Mouse (Mus musculus) spleen, postnatal 10 days (tissue): Measurements from ENCODE around the gene Ykt6.
"Not testable (repeated sequence)": the region's sequence is repeated elsewhere in the genome, so short reads cannot be mapped to it uniquely, and the experiment has no call there.

Experiments
- DNase-seq, 2 experiments: peaks; one replicate each; pipeline ENCODE4 v3.0.0; 2021 to 2022; ENCODE audit warnings: low spot score in 2 of 2

Ykt6 gene

DNA sequence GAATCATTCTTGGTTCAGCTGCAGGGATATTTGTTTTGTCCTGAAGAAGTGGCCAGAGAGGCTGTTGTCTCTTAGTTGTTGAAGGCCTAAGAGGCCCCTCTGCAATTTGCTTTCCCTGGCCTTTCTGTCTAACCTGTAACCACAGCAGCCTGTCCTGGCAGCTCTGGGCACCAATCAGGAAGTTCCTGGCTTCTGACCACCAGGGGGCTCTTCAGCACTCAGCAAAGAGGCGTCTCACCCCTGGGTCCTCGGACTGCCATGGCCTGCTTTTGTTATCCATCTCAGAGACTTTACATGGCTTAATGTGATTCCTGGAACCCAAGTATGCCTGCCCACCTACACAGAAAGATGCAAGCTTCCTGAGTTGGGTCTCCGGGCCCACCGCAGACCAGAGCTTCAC is 35.4 kb downstream of the Ykt6 start:
- peak in 1 of 2 experiments; percentile 69 for DNase-seq

DNA sequence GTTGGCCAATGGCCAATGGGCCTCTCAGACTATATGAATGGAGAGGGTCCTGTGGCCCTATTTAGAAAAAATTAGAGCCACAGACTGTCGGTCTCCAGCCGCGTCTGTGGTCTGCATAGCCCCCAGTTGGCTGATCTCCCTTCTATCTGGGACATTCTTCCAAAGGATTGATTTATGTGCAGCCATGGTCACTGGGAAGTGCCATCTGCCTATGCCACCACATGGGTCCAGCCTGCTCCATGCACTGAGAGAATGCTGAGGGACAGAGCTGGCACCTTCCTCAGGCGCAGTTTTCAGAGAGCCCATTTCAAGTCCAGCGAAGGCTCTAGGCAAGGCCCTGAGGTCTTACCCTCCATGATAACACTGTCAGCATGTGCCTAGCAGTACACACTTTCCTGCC is 38.7 kb downstream of the Ykt6 start:
- DNase-seq: no peak

DNA sequence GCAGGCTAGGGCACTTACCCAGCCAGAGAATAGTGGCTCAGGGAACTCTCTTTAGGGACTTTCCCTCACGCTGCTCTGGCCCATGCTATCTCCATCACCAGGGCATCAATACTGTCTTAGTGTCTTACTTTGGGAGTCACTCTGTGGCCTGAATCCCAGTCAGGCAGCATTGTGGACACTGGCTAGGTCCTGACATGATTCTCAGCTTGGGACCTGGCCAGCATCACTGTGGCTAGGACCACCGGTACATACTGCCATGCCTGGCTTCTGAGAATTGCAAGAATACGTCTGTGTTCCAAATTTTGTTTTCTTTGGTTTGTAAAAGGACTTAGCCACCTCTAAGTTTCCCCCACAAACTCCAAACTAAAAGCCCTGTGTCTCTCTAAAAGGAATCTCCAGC is 39.4 kb downstream of the Ykt6 start:
- no peak for DNase-seq

GRCm38 (mm10) chr11:5995989-5996388 is 40.5 kb downstream of the Ykt6 start:
- DNase-seq: peak; percentile 71 to 89

DNA sequence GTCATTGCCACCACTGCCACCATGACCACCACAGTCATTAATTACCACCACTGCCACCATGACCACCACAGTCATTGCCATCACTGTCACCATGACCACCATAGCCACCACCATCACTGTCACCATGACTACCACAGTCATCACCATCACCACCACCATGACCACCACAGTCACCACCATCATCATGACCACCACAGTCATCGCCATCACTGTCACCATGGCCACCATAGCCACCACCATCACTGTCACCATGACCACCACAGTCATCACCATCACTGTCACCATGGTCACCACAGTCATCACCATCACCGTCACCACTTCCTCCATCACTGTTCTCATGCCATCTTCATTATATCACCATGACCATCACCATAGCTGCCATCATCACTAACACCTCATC is 43.0 kb downstream of the Ykt6 start:
- no peak for DNase-seq

GRCm38 (mm10) chr11:5999832-6000771 is 44.6 kb downstream of the Ykt6 start:
- peak; percentile 26 to 57 for DNase-seq

DNA sequence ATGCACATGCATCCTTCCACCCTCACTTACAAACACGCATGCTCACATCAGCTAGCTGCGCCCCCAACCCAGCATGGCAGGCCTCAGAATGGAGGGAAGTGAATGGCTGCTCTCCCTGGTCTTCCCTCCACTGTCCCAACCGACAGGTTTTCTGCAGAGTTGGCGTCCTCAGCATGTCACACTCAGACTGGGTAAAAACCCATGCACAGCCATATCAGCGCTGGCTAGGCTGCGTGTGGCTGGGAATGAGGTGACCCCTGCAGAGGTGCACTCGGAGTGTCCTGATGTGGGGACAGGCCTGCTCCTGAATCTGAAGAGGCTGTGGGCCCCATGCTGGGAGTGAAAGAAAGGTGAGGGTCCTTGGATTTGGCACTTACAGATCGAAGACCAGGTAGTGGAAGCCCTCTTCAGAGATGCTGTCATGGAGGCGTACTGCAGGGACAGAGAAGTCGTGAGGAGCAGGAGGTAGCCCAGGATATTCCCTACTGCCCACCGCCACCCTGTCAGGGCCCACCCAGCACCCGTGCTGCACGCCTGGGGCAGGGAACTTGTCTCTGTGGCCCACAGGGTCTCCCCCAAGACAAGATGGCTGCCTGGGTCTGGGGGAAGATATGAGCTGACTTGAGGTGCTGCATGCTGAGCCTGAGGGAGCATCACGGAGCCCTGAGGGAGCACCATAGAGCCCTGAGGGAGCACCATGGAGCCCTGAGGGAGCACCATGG is 45.6 kb downstream of the Ykt6 start:
- no peak for DNase-seq

GRCm38 (mm10) chr11:6001981-6002649 is 46.6 kb downstream of the Ykt6 start:
- no peak for DNase-seq

GRCm38 (mm10) chr11:6003046-6003639 is 47.6 kb downstream of the Ykt6 start:
- DNase-seq: no peak

DNA sequence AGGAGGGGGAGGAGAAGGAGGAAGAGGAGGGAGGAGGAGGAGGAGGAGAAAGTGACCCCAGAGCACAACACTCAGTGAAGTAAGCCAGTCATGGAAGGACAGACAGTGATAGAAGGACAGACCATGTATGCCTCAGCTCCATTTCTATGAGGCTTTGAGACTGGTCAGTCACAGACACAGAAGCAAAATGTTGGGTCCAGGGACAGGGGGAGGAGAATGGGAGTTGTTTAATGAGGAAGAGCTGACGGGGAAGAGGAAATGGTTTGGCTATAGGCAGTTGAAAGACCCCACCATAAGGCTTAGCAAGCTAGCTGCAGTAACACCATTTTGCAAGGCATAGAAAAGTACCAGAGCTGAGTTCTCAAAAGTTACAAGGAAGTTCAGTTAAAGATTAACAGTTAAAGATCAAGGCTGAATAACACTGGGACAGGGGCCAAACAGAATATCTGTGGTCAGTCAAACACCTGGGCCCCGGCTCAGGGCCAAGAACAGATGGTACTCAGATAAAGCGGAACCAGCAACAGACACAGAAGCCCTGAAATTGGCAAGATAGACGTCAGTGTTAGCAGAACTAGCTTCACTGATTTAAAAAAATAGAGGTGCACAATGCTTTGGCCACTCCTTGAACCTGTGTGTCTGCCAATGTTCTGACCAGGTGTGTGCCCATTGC is 50.0 kb downstream of the Ykt6 start:
- not testable (repeated sequence) for DNase-seq

DNA sequence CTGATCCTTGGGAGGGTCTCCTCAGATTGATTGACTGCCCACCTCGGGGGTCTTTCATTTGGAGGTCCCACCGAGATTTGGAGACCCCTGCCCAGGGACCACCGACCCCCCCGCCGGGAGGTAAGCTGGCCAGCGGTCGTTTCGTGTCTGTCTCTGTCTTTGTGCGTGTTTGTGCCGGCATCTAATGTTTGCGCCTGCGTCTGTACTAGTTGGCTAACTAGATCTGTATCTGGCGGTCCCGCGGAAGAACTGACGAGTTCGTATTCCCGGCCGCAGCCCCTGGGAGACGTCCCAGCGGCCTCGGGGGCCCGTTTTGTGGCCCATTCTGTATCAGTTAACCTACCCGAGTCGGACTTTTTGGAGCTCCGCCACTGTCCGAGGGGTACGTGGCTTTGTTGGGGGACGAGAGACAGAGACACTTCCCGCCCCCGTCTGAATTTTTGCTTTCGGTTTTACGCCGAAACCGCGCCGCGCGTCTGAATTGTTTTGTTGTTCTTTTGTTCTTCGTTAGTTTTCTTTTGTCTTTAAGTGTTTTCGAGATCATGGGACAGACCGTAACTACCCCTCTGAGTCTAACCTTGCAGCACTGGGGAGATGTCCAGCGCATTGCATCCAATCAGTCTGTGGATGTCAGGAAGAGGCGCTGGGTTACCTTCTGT is 51.0 kb downstream of the Ykt6 start:
- not testable (repeated sequence) for DNase-seq

- DNase-seq: not testable (repeated sequence)
Observed at GRCm38 (mm10) chr11:6007010-6007778, 51.7 kb downstream of the Ykt6 start.

DNA sequence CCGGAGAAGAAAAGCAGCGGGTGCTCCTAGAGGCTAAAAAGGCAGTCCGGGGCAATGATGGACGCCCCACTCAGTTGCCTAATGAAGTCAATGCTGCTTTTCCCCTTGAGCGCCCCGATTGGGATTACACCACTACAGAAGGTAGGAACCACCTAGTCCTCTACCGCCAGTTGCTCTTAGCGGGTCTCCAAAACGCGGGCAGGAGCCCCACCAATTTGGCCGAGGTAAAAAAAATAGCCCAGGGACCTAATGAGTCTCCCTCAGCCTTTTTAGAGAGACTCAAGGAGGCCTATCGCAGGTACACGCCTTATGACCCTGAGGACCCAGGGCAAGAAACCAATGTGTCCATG is 52.3 kb downstream of the Ykt6 start:
- DNase-seq: not testable (repeated sequence)

- not testable (repeated sequence) for DNase-seq
Observed at GRCm38 (mm10) chr11:6010751-6011482, 55.4 kb downstream of the Ykt6 start.

- no peak for DNase-seq
Observed at GRCm38 (mm10) chr11:6011879-6012278, 56.4 kb downstream of the Ykt6 start.

- DNase-seq: no peak
Observed at GRCm38 (mm10) chr11:6013359-6013758, 57.9 kb downstream of the Ykt6 start.

DNA sequence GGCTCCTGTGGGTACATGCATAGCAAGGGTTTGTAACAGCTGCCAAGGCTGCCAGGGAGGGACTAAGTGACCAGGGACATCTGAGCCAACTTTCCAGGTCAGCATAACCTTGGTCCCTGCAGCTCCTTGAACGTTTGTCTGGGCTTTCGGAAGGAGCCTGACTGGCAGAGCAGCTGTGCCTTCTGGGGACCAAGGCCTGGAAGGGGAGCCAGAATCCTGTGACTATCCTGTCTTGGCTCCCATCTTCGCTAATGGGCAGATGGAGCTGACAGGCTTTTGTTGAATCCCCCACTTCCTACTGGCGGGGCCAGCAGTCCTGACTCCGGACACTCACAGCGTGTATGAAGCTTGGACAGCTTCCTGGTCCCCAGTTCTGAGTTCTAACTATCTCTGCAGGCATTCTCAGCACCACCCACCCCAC is 59.5 kb downstream of the Ykt6 start:
- DNase-seq: no peak

GRCm38 (mm10) chr11:6016368-6016767 is 60.9 kb downstream of the Ykt6 start:
- DNase-seq: peak in 1 of 2 experiments; percentile 38

DNA sequence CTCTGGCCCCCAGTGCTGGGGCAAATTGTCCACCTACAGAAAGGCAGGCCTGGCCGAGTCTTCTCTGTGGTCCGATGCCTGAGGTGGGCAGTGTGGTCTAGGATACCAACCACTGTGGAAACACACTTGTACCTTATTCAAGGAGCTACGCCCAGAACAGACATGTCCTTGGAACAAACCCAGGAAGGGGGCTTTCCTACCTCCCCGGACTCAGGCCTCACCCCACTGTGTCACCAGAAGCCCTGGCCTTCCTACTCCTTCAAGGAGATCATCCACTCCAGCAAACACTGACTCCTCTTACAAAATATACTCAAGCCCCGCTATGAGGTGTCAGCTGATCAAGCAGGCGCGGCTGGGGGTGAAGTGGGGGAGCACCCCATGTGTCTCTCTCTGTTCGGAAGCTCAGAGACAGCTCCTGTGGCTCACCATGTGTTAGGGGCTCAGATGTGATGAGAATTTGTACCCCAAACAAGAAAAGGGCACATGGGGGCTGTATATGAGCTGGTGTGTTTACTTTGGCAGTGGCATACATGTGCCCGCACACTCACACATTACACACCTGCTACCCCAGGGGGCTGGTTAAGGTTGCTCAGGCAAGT is 61.4 kb downstream of the Ykt6 start:
- DNase-seq: no peak
